Mouse (Mus musculus) induced T-regulatory cell, adult 2 months (primary cell): ENCODE results near the gene Coro2b.
"Not testable (repeated sequence)": the region's sequence is repeated elsewhere in the genome, so short reads cannot be mapped to it uniquely, and the experiment has no call there.

ENCODE experiments used
- DNase-seq: peaks from one replicate; pipeline ENCODE4 v3.0.0-alpha.2; 2012; ENCODE audit warnings: low read depth

The Coro2b gene

DNA sequence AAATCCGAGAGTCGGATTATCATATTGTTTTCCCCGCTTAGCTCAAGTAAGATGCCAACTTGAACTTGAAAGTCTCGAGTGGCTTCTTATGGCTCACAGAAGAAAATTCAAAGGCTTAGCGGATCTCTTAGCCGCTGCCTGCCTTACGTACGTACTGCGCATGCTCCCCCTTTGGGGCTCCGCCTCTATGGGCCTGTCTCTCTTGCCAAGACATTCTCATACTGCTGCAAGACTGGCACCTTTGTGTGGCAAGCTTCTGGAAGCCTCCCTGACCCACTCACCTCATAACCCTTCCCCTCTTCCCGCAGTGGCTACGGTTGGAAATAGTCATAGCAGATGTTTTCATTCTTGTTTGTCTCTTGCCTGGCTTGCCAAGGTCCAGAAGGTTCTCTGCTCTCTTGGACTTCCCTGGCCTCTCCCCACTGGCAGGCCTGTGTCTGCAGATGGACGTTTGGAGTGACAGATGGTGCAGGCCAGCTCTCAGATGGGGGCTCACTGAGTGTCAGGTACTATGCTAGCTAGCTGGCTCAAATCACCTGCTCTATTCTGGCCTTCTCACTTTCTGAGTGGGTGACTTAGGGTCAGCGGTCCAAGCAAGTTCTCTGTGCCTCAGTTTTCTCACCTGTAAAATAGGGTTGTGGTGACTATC lies 65.2 kb downstream of the Coro2b start:
- no peak for DNase-seq

DNA sequence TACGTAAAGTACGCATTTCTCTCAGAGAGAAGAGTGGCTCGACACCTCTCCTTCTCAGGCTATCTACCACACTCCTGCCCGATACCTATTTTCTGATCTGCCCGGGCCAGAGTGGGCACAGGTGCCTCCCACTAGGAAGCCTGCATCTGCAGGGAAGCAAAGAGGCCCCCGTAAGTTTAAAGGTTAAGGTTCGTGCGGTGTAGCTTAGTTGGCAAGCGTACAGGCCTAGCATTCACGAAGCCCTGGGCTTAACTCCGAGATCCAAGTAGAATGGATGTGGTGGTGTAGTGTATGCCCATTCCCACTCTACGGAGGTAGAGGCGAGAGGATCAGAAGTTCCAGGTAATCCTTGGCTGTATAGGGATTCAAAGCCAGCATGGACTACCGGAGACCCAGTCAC lies 65.8 kb downstream of the Coro2b start:
- DNase-seq = no peak

DNA sequence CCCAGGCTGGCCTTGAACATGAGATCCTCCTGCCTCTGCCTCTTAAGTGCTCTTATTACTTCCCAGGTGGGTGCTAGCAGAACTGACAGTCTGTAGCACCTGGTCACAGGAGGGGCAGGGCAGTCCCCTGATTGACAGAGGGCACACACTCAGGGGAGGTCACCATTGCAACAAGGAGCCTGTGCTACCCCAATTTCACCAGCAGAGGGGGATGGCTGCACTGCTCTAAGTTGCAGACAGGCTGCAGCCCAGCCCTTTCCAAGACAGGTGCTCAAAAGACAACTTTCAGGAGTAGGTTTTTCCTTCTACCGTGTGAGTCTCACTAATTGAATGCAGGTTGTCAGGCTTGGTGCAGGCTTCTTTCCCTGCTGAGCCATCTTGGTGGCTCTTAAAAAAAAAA lies 66.4 kb downstream of the Coro2b start:
- peak; percentile 82 for DNase-seq

DNA sequence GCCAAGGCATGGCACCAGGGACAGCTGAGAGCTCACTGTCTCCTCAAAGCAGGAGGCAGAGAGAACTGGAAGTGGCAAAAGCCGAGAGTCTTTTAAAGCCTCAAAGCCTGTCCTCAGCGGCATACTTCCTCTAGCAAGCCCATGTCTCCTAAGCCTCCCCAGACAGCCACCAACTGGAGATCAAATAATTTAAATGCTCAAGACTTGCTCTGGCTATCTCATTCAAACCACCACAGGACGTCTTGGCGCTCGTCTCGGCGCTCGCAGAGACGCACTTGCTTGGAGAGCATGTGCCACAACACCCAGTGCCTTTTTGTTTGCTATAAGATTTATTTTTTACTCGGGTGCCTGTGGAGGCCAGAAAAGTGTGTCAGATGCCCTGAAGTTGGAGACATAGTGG lies 67.1 kb downstream of the Coro2b start:
- DNase-seq = no peak

DNA sequence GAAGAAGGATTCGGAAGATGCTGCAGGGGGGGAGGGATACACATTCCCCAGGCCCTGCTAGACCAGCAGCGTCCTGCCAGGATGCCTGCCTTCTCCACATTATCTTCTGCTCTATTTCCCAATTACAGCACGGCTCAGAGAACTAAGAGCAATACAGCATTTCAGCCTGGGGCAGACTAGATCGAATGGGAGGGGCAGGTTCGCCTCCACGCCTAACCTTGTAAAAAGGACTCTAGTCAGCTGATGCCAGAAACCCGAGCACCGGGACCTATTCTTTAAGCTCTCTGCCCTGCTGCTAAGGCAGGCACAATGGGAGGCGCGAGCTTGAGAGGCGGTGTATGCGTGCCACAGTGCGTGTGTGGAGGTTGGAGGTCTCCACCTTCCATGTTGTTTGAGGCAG lies 67.7 kb downstream of the Coro2b start:
- no peak for DNase-seq

DNA sequence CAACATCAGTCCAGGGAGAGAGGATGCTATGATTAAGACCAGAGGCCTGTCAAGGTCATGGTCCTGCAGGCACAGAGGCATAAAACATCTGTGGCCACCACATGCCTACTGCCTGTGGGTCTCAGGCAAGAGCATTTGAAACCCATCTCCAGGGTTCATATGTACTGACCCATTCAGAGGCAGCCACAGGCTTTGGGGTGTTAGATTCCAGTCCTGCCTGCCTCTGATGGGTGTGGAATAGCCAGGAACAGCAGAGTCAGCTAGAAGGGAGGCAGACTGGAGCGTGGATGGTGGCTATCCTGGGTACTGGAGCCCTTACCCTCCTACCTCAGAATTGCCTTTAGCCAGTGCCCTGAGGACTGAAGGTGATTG lies 69.4 kb downstream of the Coro2b start:
- no peak for DNase-seq

DNA sequence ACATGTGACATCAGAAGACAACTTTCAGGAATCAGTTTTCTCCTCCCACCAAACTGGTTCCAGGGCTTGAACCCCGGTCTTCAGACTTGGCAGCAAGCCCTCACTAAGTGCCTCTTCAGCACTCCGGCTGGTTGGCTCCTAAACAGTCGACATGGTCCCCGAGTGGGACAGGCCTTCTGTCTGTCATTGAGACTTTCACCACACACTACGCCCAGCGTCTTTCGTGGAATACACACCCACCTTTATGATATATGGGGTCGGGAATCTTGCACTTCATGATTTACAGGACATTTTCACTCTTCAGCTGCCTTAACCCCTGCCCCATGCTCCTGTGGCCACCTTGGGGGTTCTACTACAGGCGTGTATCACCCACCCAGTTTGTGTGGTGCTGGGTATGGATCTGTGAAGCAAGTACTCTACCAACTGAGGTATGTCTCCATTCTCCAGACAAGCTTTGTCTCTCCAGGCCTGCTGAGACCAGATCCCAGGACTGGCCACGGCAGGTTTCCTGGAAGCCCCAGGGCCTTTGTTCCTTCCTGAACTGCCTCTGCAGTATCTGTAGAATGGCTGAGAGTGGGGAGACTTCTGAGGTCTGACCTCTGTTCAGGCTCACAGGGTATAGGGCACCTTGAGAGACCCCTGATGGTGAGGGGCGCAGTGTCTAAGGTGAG lies 70.0 kb downstream of the Coro2b start:
- DNase-seq = no peak

DNA sequence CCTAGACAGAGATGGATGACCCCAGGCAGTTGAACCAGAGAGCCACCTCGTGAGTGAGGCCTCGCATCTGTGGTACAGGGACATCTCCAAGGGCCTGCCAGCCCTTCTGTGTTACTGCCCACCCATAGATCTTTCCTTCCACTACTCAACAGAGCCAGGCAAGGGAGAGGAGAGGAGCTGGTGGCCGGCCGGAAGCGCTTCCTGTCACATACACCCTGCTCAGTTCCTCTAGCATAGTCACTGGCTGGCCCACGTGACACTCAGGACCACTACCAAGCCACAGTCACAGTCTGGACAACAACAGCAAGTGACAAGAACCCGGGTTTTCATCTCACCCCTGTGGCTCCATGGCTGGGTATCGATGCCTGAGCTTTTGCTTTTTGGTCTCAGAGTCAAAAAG lies 70.8 kb downstream of the Coro2b start:
- DNase-seq = no peak

DNA sequence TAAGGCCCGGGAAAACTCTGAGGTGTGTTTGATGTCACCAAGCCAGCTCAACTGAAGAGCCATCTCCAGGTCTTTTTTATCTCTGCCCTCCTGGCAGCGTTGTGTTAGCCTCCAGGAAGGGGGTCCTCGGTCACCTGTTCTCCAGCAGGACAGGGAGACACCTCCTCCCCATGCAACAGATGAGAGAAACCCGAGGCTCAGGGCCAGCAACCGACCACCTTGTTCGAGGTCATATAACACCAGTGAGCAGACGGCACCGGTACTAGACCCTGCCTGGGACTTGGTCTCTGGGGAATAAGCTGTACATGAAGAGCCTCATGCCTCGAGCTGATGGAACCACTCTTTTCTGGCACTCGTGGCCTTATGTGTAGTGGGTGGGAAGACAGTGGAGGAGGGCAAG lies 72.1 kb downstream of the Coro2b start:
- DNase-seq = no peak

DNA sequence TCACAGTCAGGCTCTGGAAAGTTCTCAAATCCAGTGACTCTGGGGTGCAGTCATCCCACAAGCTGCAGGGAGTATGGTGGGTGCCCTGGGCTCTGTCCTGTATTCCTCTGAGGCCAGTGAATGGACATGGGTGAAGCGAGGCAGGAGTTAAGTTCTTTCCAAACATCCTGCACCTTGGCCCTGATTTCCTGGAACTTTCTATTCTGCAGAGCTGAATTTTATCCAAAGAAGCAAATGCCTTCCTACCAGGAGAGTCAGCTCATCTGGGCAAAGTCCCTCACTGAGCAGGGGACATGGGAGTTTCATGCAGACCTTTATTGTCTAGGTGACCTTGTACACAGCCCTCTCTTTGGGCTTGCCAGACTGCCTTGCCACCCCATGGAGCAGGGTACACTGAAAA lies 75.1 kb downstream of the Coro2b start:
- no peak for DNase-seq

DNA sequence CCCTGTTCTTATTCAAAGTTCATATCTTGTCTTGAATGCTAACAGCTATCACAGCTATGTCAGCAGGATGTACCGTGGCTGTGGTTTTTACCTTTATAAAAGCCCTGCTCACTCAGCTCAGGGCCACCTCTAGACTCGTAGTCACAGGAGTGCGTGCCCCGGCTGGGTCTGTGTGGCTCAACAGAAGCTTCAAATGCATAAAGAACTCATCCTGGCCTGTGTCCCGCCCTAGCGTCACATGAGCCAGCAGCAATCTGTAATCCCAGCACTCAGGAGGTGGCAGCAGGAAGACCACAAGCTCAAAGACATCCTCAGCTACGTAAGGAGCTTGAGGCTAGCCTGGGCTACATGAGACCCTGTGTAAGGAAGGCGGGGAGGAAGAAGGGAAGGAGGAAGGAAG lies 75.7 kb downstream of the Coro2b start:
- DNase-seq = no peak

DNA sequence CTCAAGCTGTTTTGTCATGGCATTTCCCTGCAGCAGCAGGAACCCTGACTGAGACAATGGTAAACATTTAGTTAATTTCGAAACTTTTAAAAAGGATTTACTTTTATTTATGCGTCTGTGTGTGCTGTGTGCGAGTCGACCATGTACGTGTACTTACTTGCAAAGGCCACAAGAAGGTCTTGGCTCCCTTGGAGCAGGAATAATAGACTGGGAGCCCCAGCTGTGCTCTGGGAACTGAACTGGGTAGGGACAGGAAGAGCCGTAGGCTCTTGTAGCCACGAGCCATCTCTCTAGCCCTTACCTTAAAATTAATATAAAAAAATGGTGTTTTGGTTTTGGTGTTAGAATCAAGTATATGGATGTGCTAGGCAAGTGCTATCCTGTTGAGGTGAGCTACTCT lies 76.8 kb downstream of the Coro2b start:
- DNase-seq = no peak

DNA sequence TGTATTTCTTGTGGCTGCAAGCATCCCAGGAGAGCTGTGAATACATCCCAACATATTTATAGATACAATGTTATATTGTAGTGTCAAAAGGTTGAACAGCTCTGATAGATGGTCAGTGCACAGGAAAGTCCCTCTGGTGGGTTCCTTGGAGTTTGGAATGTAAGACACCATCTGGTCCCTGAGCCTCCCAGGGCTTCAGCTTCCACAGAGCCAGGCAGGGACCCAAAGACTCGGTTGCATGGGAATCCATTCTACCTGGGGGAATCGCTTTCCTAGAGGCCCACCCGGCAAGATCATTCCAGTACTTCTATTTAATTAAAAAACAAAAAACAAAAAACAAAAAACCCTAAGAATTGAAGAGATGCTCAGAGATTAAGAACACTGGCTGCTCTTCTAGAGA lies 78.4 kb downstream of the Coro2b start:
- no peak for DNase-seq

DNA sequence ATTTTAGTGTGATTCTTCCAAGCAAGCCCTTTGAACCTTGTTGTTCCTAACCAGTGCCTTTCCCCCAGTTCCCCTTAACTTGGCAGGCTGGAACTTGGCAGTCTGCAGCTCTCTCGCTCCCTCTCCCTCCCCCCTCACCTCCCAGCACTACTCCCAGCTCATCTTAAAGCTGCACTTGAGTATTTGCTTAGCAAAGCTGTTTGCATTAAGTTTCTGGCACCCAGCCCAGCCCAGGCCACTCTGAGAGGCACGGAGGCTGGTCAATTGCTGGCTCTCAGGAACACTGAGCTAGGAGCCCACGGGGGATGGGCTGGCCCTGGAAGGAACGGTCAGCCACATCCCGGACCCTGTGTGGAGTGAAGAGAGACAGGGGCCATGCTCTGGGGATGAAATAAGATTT lies 80.8 kb downstream of the Coro2b start:
- DNase-seq = no peak

DNA sequence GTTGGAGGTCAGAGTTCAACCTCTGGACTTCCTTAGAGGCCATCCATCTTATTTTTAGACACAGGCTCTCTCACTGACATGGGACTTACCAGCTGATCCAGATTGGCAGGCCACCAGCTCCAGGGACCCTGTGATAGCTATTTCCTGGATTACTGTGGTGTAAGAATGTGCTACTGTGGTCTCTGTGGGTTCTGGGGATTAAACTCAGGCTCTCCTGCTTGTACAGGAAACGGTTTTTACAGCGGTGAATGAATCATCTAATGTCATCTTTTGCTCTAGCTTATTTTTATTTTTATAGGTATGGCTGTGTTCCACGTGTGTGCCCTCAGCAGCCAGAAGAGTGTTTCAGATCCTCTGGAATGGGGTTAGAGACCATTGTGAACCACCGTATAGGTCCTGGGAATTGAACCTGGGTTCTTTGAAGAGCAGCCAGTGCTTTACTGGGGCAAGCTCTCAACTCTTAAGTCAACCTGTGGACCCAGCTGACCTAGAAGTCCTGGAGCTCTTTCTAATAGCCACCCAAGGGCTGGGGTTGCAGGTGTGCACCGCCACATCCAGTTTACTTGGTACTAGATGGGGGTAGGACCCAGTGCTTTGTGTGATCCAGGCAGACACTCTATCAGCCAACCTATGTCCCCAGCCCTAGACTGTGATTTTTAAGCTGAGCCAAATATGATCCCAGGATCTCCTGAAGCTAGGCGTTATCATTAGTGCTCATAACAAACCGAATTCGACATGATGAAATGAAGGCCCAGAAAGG lies 81.5 kb downstream of the Coro2b start:
- DNase-seq = peak; percentile 28

DNA sequence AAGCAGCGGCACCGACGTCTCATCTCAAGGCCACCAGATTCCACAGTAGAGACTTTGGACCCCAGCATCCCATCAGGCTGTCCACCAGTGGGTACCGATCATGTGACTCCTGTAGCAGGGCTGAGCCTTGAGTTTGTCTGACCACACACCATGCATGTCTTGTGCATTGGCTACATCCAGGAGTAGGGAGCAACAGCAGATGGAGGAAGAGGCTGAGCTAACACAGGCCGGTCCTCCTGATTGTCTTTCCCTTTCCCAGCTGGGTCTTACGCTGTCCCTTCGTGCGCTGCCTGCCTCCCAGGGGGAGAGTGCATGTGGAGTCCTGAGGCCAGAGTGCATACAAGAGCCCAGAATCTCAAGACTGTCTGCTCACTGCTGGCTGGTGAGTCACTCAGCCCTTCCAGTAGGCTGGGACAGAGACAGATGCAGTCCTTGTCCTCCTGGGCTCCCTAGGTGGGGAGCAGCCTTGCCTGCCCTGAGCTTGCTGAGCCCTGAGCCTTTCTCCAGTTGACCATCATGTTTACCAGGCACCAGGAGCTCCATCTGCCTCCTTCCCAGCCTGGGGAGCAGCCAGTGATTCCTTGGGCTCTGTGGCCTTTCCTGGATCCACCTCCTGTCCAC lies 84.4 kb downstream of the Coro2b start:
- DNase-seq = no peak

DNA sequence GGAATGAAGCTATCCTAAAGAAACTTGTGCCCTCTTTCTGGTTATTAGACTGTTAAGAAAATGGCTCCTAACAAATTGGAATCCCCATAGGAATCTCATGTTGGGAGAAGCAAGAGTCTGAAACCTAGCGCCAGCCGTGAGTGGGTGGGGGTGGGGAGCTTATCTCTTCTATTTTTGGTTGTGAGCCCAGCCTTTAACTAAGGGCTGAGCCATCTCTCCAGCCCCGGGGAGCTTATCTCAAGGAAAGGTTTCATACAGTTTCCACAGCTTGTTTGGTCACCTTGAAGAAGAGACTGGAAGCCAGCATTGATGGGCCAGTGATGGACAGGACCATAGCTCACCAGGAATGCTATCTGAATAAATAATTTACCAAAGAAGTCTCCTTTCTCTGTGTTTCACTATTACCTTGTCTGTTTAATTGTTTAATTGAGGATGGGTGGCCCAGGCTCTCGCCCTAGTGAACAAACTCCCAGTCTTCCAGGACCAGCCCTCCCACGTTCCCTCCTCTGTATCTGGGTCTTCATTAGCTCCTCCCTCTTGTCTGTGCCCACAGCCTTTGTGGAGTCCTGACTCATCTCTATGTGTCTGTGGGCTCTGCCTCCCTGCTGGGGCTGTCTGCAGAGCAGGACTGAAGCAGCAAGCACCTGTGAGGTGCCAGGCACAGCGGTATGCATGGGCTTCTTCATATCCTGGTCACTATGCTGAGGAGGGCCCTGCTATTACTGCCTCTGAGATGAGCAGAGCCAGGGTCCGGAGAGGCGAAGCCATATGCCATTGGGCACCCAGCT lies 85.1 kb downstream of the Coro2b start:
- DNase-seq = no peak

DNA sequence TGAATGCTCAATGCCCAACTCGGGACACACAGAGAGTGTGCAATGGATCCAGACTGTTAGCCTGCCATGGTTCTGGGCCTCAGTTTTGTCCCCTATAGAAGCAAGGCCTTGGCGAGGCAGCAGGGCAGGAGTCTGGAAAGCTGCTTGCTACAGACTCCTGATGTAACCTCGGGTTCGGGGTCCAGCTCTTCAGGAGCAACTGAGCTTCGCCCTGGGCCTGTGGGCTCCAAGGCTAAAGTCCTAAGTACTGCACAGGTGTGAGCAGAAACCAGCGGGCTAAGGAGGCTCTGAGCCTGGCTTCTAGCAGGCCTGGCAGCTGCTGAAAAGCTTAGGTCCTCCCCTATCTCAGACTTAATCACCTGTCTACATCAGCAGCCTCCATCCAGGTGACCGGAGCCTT lies 86.0 kb downstream of the Coro2b start:
- DNase-seq = no peak

DNA sequence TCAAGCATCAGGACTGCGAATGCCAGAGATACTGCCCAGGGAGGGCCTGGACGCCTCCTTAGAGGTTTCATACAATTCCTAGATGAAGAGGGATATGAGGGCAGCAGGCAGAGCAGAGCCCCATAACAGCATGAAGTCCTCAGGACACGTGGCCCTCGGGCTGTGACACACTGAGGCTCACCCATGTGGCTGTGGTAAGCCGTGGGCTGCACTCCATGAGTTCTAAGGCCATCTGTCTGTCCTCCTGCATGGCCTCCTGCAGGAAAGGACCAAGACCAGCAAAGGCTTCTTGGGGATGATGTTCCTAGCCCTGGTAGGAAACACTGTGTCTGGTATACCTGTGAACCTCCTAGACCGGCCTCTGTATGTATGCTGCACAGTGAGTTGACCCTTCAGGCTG lies 86.5 kb downstream of the Coro2b start:
- DNase-seq = no peak

DNA sequence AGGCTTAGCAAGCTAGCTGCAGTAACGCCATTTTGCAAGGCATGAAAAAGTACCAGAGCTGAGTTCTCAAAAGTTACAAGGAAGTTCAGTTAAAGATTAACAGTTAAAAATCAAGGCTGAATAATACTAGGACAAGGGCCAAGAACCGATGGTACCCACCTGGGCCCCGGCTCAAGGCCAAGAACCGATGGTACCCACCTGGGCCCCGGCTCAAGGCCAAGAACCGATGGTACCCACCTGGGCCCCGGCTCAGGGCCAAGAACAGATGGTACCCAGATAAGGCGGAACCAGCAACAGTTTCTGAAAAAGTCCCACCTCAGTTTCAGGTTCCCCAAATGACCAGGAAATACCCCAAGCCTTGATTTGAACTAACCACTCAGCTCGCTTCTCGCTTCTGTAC lies 89.5 kb downstream of the Coro2b start:
- not testable (repeated sequence) for DNase-seq

DNA sequence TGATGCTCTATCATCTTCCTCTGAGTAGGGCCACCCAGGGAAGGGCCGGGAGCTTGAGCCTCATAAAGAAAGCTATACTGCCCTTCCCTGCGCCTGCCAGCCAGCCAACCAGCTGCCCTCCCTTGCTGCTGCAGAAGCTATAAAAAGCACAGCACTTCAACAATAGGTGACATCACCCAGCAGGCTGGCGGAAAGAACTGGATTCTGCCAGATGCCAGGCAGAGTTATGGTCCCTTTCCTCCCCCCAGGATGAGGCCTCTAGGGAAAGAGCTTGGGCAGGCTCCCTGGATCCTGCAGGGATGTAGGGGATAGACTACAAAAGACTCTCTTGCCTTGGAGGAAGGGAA lies 98.1 kb downstream of the Coro2b start:
- DNase-seq = no peak

DNA sequence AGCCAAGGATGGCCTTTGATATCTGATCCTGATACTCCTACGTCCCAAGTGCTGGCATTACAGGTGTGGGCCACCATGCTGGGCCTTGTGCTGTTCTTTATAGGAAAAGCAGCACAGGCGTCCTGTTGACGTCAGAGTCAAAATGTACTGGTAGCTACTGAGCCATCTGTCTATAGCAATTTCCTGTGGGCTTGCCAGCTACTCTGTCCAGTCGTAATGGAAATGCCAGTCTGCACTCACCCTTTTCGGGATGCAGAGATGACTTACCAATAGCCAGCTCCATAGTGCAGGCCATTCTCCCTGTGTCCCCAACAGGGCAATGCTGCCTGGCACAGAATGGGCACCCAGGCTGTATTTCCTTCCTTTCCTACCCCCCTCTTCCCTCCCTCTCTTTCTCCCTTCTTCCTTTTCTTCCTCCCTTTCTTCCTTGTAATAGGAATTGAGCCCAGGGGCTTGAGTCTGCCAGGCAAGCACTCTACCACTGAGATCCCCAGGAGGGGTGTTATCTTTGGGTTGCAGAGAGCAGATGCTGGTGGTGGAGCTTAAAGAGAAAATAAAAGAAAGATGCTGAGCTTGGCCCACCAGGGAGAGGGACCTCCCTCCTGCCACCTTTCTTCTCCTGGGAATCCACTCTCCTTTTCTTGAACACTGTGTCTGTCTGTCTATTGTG lies 98.6 kb downstream of the Coro2b start:
- DNase-seq = no peak
